Mouse (Mus musculus): Measurements from ENCODE around the gene Hmg20a. TPM values are rescaled to one million over a fixed set of nuclear protein-coding genes. Genes with fewer than 3 reads are reported as not detected.

Gene Hmg20a
- total and polyA plus RNA-seq, 2 experiments from 2014 or later: 62.0 to 76.3 TPM

GRCm38 (mm10) chr9:56505793-56506755 lies 87.7 kb downstream of the Hmg20a start:
- Histone ChIP-seq H3K4me1 (ENCODE audit: insufficient read depth, low read length) (peaks cover 29% of the 10 kb centered on the region), H3K4me2 (ENCODE audit: low read depth, low read length, poor library complexity, severe bottlenecking) (peak overlapping the region; percentile 47), H3K36me3 (ENCODE audit: insufficient read depth, low read length) (no peaks in the 10 kb centered on the region), H3K9me3 (ENCODE audit: low read length) (no peaks in the 10 kb centered on the region), H3K9ac (replicated peaks; ENCODE audit: low read length, poor library complexity, severe bottlenecking) (peak overlapping the region; percentile 55), H3K27ac (ENCODE audit: low read depth, low read length) (peak overlapping the region; percentile 92), H3K27me3 (ENCODE audit: insufficient read depth, low read length) (no peaks in the 10 kb centered on the region), H3K4me3 (ENCODE audit: low read depth, low read length) (peak overlapping the region; percentile 22)
- 2% methylated on average over 31 of the region's 31 CpGs for WGBS
- DNase-seq (ENCODE audit: low spot score) (peak; percentile 95), ATAC-seq (ENCODE audit: low FRiP score) (peak; percentile 90)
- TF ChIP-seq CTCF (IDR thresholded peaks at IDR 0.05): peak; percentile 98

- Histone ChIP-seq H3K4me1 (ENCODE audit: insufficient read depth, low read length) (peaks cover 27% of the 10 kb centered on the region), H3K4me3 (ENCODE audit: low read depth, low read length) (peak overlapping the region; percentile 22), H3K4me2 (ENCODE audit: low read depth, low read length, poor library complexity, severe bottlenecking) (peak overlapping the region; percentile 47), H3K27me3 (ENCODE audit: insufficient read depth, low read length) (no peaks in the 10 kb centered on the region), H3K9ac (replicated peaks; ENCODE audit: low read length, poor library complexity, severe bottlenecking) (peak overlapping the region; percentile 55), H3K36me3 (ENCODE audit: insufficient read depth, low read length) (no peaks in the 10 kb centered on the region), H3K27ac (ENCODE audit: low read depth, low read length) (peak overlapping the region; percentile 92), H3K9me3 (ENCODE audit: low read length) (no peaks in the 10 kb centered on the region)
- DNase-seq (ENCODE audit: low spot score): peak; percentile 67
- WGBS: 4% methylated on average over 25 of the region's 25 CpGs
- no peak for ATAC-seq (ENCODE audit: low FRiP score)
- TF ChIP-seq CTCF (IDR thresholded peaks at IDR 0.05): no peak
Measured at GRCm38 (mm10) chr9:56506931-56507681, 88.7 kb downstream of the Hmg20a start.

GRCm38 (mm10) chr9:56507682-56508061 lies 89.3 kb downstream of the Hmg20a start:
- no peaks in the 10 kb centered on the region for H3K36me3 ChIP-seq (ENCODE audit: insufficient read depth, low read length)
- DNase-seq (ENCODE audit: low spot score) (no peak), ATAC-seq (ENCODE audit: low FRiP score) (no peak)
- peak overlapping the region; percentile 55; the same call in 1 of the 2 replicates for H3K9ac ChIP-seq (replicated peaks; ENCODE audit: low read length, poor library complexity, severe bottlenecking)
- no peaks in the 10 kb centered on the region for H3K9me3 ChIP-seq (ENCODE audit: low read length)
- peaks cover 23% of the 10 kb centered on the region for H3K4me1 ChIP-seq (ENCODE audit: insufficient read depth, low read length)
- 50% methylated on average over 4 of the region's 4 CpGs for WGBS
- TF ChIP-seq CTCF (IDR thresholded peaks at IDR 0.05): no peak
- no peaks in the 10 kb centered on the region for H3K27me3 ChIP-seq (ENCODE audit: insufficient read depth, low read length)
- peak overlapping the region; percentile 22; the same call in 1 of the 2 replicates for H3K4me3 ChIP-seq (ENCODE audit: low read depth, low read length)
- peak overlapping the region; percentile 47 for H3K4me2 ChIP-seq (ENCODE audit: low read depth, low read length, poor library complexity, severe bottlenecking)
- H3K27ac ChIP-seq (ENCODE audit: low read depth, low read length): peak overlapping the region; percentile 92

GRCm38 (mm10) chr9:56508835-56509451 lies 90.5 kb downstream of the Hmg20a start:
- Histone ChIP-seq H3K4me3 (ENCODE audit: low read depth, low read length) (no peak overlapping the region), H3K27me3 (ENCODE audit: insufficient read depth, low read length) (no peaks in the 10 kb centered on the region), H3K9ac (replicated peaks; ENCODE audit: low read length, poor library complexity, severe bottlenecking) (no peak overlapping the region), H3K36me3 (ENCODE audit: insufficient read depth, low read length) (no peaks in the 10 kb centered on the region), H3K27ac (ENCODE audit: low read depth, low read length) (no peak overlapping the region), H3K4me1 (ENCODE audit: insufficient read depth, low read length) (peaks cover 22% of the 10 kb centered on the region), H3K9me3 (ENCODE audit: low read length) (no peaks in the 10 kb centered on the region), H3K4me2 (ENCODE audit: low read depth, low read length, poor library complexity, severe bottlenecking) (no peak overlapping the region)
- TF ChIP-seq CTCF (IDR thresholded peaks at IDR 0.05): no peak
- 79% methylated on average over 11 of the region's 11 CpGs for WGBS
- no peak for DNase-seq (ENCODE audit: low spot score)
- ATAC-seq (ENCODE audit: low FRiP score): no peak

GRCm38 (mm10) chr9:56510281-56510680 lies 91.9 kb downstream of the Hmg20a start:
- H3K4me1 ChIP-seq (ENCODE audit: insufficient read depth, low read length): peaks cover 11% of the 10 kb centered on the region
- WGBS: 90% methylated on average over 2 of the region's 2 CpGs
- H3K4me2 ChIP-seq (ENCODE audit: low read depth, low read length, poor library complexity, severe bottlenecking): no peak overlapping the region
- ATAC-seq (ENCODE audit: low FRiP score) (no peak), DNase-seq (ENCODE audit: low spot score) (no peak)
- no peaks in the 10 kb centered on the region for H3K9me3 ChIP-seq (ENCODE audit: low read length)
- no peaks in the 10 kb centered on the region for H3K36me3 ChIP-seq (ENCODE audit: insufficient read depth, low read length)
- H3K4me3 ChIP-seq (ENCODE audit: low read depth, low read length): no peak overlapping the region
- H3K9ac ChIP-seq (replicated peaks; ENCODE audit: low read length, poor library complexity, severe bottlenecking): no peak overlapping the region
- H3K27ac ChIP-seq (ENCODE audit: low read depth, low read length): no peak overlapping the region
- no peaks in the 10 kb centered on the region for H3K27me3 ChIP-seq (ENCODE audit: insufficient read depth, low read length)
- no peak for TF ChIP-seq CTCF (IDR thresholded peaks at IDR 0.05)

All from midbrain, postnatal 0 days (tissue).